Mouse (Mus musculus) forebrain, postnatal 0 days (tissue): ENCODE results near the gene Gm17657. TPM values are rescaled to one million over a fixed set of nuclear protein-coding genes. Genes with fewer than 3 reads are reported as not detected.

Experiments
- ATAC-seq: fragments of 200-750 bp; cut with Nextera tagmentation; 2 replicates; pipeline ENCODE4 v1.8.0; 2017; ENCODE audit warnings: mild to moderate bottlenecking, moderate library complexity
- DNase-seq: peaks from one replicate; pipeline ENCODE4 v3.0.0-alpha.2; 2015
- H3K27ac ChIP-seq: fragments of 300-500 bp; sonication (generic); 2 replicates; pipeline ENCODE4 v1.5.1; 2014; ENCODE audit warnings: low read depth, mild to moderate bottlenecking, antibody characterized with exemption, low read length, moderate library complexity, mixed read lengths
- H3K27me3 ChIP-seq: fragments of 300-500 bp; sonication (generic); 2 replicates; pipeline ENCODE4 v1.6.1; 2014; ENCODE audit warnings: mild to moderate bottlenecking, low read length, mixed read lengths; ENCODE audit not compliant: insufficient read depth
- H3K36me3 ChIP-seq: fragments of 300-500 bp; sonication (generic); 2 replicates; pipeline ENCODE4 v1.6.1; 2014; ENCODE audit warnings: mild to moderate bottlenecking, moderate library complexity; ENCODE audit not compliant: insufficient read depth
- H3K4me1 ChIP-seq: fragments of 300-500 bp; sonication (generic); 2 replicates; pipeline ENCODE4 v1.6.1; 2014; ENCODE audit warnings: antibody characterized with exemption; ENCODE audit not compliant: insufficient read depth
- H3K4me2 ChIP-seq: fragments of 300-500 bp; sonication (generic); 2 replicates; pipeline ENCODE4 v1.6.1; 2014; ENCODE audit warnings: low read depth, mild to moderate bottlenecking, moderate library complexity
- H3K4me3 ChIP-seq: fragments of 300-500 bp; sonication (generic); 2 replicates; pipeline ENCODE4 v1.5.1; 2014; ENCODE audit warnings: low read depth, low read length, mixed read lengths
- H3K9ac ChIP-seq: fragments of 300-500 bp; sonication (generic); 2 replicates; pipeline ENCODE4 v1.6.1; 2014; ENCODE audit warnings: mild to moderate bottlenecking
- H3K9me3 ChIP-seq: fragments of 300-500 bp; sonication (generic); 2 replicates; pipeline ENCODE4 v1.6.1; 2016; ENCODE audit warnings: low read length
- CTCF ChIP-seq: sonication (generic); IDR thresholded peaks from 2 replicates; pipeline ENCODE4 v1.5.1; 2016; ENCODE audit warnings: antibody characterized with exemption, control low read depth, low read depth
- WGBS: fragments of 180-500 bp; shearing (Covaris S2); extraction: QIAGEN DNeasy Blood & Tissue Kit; methylation state at CpG from one replicate; pipeline ENCODE4 v1.1.7; 2014; 5-methylcytosine and 5-hydroxymethylcytosine counted together
- polyA plus RNA-seq: library from polyadenylated mRNA; unstranded; fragments of >200 nt; fragmentation: Nextera tagmentation; extraction: Ambion mirVana; gene quantifications from 2 replicates; pipeline ENCODE4 v1.2.1, GENCODE M21; 2015
- total RNA-seq: library from RNA; depleted of rRNA; stranded (reverse); fragments of >200 nt; gene quantifications from 2 replicates; pipeline ENCODE4 v1.2.3, GENCODE M21; 2014

Gene Gm17657
- total and polyA plus RNA-seq, 2 experiments from 2014 or later = not detected

- DNase-seq (no peak), ATAC-seq (no peak)
- Histone ChIP-seq H3K4me1 (no peaks in the 10 kb centered on the region), H3K9me3 (no peaks in the 10 kb centered on the region), H3K36me3 (no peaks in the 10 kb centered on the region), H3K9ac (no peak overlapping the region), H3K27ac (no peak overlapping the region), H3K27me3 (no peaks in the 10 kb centered on the region), H3K4me3 (no peak overlapping the region), H3K4me2 (no peak overlapping the region)
- WGBS = 82% methylated on average over 3 of the region's 3 CpGs
- no peak for TF ChIP-seq CTCF
Observed at GRCm38 (mm10) chr17:29485336-29486233, 63.9 kb downstream of the Gm17657 start.

- no peaks in the 10 kb centered on the region for H3K36me3 ChIP-seq
- H3K9ac ChIP-seq = no peak overlapping the region
- no peak for TF ChIP-seq CTCF
- H3K4me2 ChIP-seq = no peak overlapping the region
- no peak overlapping the region for H3K4me3 ChIP-seq
- H3K9me3 ChIP-seq = no peaks in the 10 kb centered on the region
- no peak overlapping the region for H3K27ac ChIP-seq
- no peaks in the 10 kb centered on the region for H3K27me3 ChIP-seq
- WGBS = 71% methylated on average over 2 of the region's 2 CpGs
- ATAC-seq (no peak), DNase-seq (no peak)
- no peaks in the 10 kb centered on the region for H3K4me1 ChIP-seq
Observed at GRCm38 (mm10) chr17:29484431-29484830, 65.0 kb downstream of the Gm17657 start.

GRCm38 (mm10) chr17:29483282-29483681 is 66.2 kb downstream of the Gm17657 start:
- TF ChIP-seq CTCF = no peak
- H3K9me3 ChIP-seq = no peaks in the 10 kb centered on the region
- no peaks in the 10 kb centered on the region for H3K27me3 ChIP-seq
- DNase-seq (no peak), ATAC-seq (no peak)
- H3K9ac ChIP-seq = no peak overlapping the region
- no peak overlapping the region for H3K4me3 ChIP-seq
- H3K4me2 ChIP-seq = no peak overlapping the region
- H3K36me3 ChIP-seq = no peaks in the 10 kb centered on the region
- H3K4me1 ChIP-seq = no peaks in the 10 kb centered on the region
- no peak overlapping the region for H3K27ac ChIP-seq
- WGBS = 97% methylated on average over 2 of the region's 2 CpGs

GRCm38 (mm10) chr17:29482632-29483031 is 66.8 kb downstream of the Gm17657 start:
- H3K4me3 ChIP-seq = no peak overlapping the region
- no peaks in the 10 kb centered on the region for H3K36me3 ChIP-seq
- H3K9me3 ChIP-seq = no peaks in the 10 kb centered on the region
- no peaks in the 10 kb centered on the region for H3K4me1 ChIP-seq
- WGBS = 95% methylated on average over 7 of the region's 7 CpGs
- DNase-seq = no peak
- TF ChIP-seq CTCF = no peak
- H3K4me2 ChIP-seq = no peak overlapping the region
- no peak for ATAC-seq
- no peak overlapping the region for H3K27ac ChIP-seq
- H3K27me3 ChIP-seq = no peaks in the 10 kb centered on the region
- no peak overlapping the region for H3K9ac ChIP-seq

GRCm38 (mm10) chr17:29480256-29480655 is 69.2 kb downstream of the Gm17657 start:
- no peaks in the 10 kb centered on the region for H3K36me3 ChIP-seq
- H3K4me3 ChIP-seq = no peak overlapping the region
- 87% methylated on average over 2 of the region's 2 CpGs for WGBS
- no peak overlapping the region for H3K9ac ChIP-seq
- TF ChIP-seq CTCF = no peak
- H3K9me3 ChIP-seq = no peaks in the 10 kb centered on the region
- H3K27ac ChIP-seq = no peak overlapping the region
- no peaks in the 10 kb centered on the region for H3K4me1 ChIP-seq
- H3K4me2 ChIP-seq = no peak overlapping the region
- DNase-seq (no peak), ATAC-seq (no peak)
- H3K27me3 ChIP-seq = no peaks in the 10 kb centered on the region

- ATAC-seq (no peak), DNase-seq (no peak)
- no peaks in the 10 kb centered on the region for H3K27me3 ChIP-seq
- no peaks in the 10 kb centered on the region for H3K9me3 ChIP-seq
- 88% methylated on average over 4 of the region's 4 CpGs for WGBS
- H3K4me1 ChIP-seq = no peaks in the 10 kb centered on the region
- H3K9ac ChIP-seq = no peak overlapping the region
- TF ChIP-seq CTCF = no peak
- no peak overlapping the region for H3K4me3 ChIP-seq
- H3K27ac ChIP-seq = no peak overlapping the region
- H3K36me3 ChIP-seq = no peaks in the 10 kb centered on the region
- H3K4me2 ChIP-seq = no peak overlapping the region
Observed at GRCm38 (mm10) chr17:29478271-29478670, 71.2 kb downstream of the Gm17657 start.

GRCm38 (mm10) chr17:29477357-29477756 is 72.1 kb downstream of the Gm17657 start:
- Histone ChIP-seq H3K27ac (no peak overlapping the region), H3K4me1 (no peaks in the 10 kb centered on the region), H3K9ac (no peak overlapping the region), H3K9me3 (no peaks in the 10 kb centered on the region), H3K4me2 (no peak overlapping the region), H3K4me3 (no peak overlapping the region), H3K36me3 (no peaks in the 10 kb centered on the region), H3K27me3 (no peaks in the 10 kb centered on the region)
- TF ChIP-seq CTCF = no peak
- 90% methylated on average over 10 of the region's 10 CpGs for whole genome bisulfite sequencing
- no peak for ATAC-seq
- no peak for DNase-seq
